In genomic region chr16:10950539-10950938, GRCm38 (mm10) we compare ENCODE assay signal across 17 mouse cellular contexts.
DNase-seq lines count a peak whose midpoint lies in the region; ATAC-seq and TF ChIP-seq lines count a peak whose summit lies in the region.
"Had no signal": no experiment of that assay in that cellular context is flagged by ENCODE, and none has a peak within 500 bp of the region (broad histone marks: within the 10 kb centered on the region; RNA-seq: fewer than 3 reads in every experiment).

No protein-coding gene starts in this region.

- H3K9me3 ChIP-seq in heart, embryonic 10.5 days = no peaks in the 10 kb centered on the region
- no peaks in the 10 kb centered on the region for H3K9me3 ChIP-seq in stomach, embryonic 14.5 days (ENCODE audit: control insufficient read depth, low read depth, low read length)
- H3K9me3 ChIP-seq in stomach, postnatal 0 days (ENCODE audit: control insufficient read depth, low read length) = no peaks in the 10 kb centered on the region
- peaks cover 3% of the 10 kb centered on the region; the same call in 1 of the 2 replicates for H3K9me3 ChIP-seq in lung, embryonic 16.5 days (ENCODE audit: control insufficient read depth, low read length)
- H3K9me3 ChIP-seq: forebrain, embryonic 12.5 days; heart, embryonic 15.5 days; limb, embryonic 13.5 days; neural tube, embryonic 13.5 days had no signal

- no peak for TF ChIP-seq EP300 in heart, adult 2 months (IDR thresholded peaks at IDR 0.05; ENCODE audit: insufficient read depth, low read depth, low read length)
- TF ChIP-seq EP300 in stomach, postnatal 0 days (optimal IDR thresholded peaks at IDR 0.05) = no peak

- peak; percentile 29 to 30 for DNase-seq in heart, adult 2 months
- no peak for DNase-seq in heart, embryonic 10.5 days (ENCODE audit: low spot score)
- no peak for DNase-seq in stomach, postnatal 0 days (ENCODE audit: low spot score)
- no peak for DNase-seq in T-cell, adult 2 months (ENCODE audit: low spot score)
- DNase-seq in layer of hippocampus, adult 8-10 months (ENCODE audit: low spot score in 2 of 2) = no peak
- no peak for DNase-seq in kidney, adult 9 months
- DNase-seq: cerebellum, adult 18-20 months; kidney, postnatal 14 days; layer of hippocampus, postnatal 36 days had no signal

- TF ChIP-seq POLR2A in heart, adult 2 months (IDR thresholded peaks at IDR 0.05; ENCODE audit: insufficient read depth, low read depth, low read length) = no peak

- ATAC-seq in stomach, embryonic 14.5 days (ENCODE audit: insufficient number of reproducible peaks, insufficient read depth, low FRiP score, low read depth) = 0 out of 2 replicates have a peak, but pooled peaks have one; percentile 19
- no peak for ATAC-seq in stomach, postnatal 0 days (ENCODE audit: low FRiP score, low TSS enrichment)
- ATAC-seq in lung, embryonic 16.5 days (ENCODE audit: low read depth) = peak; percentile 41; the same call in 1 of the 2 replicates
- ATAC-seq: inflammation-experienced regulatory T-cells, adult 6 months; midbrain, embryonic 16.5 days had no signal

- no peaks in the 10 kb centered on the region for H3K4me1 ChIP-seq in heart, adult 2 months (ENCODE audit: control insufficient read depth, insufficient read depth, low read length)
- H3K4me1 ChIP-seq in heart, embryonic 10.5 days = peaks cover 7% of the 10 kb centered on the region; the same call in 1 of the 2 replicates
- no peaks in the 10 kb centered on the region for H3K4me1 ChIP-seq in stomach, embryonic 14.5 days (ENCODE audit: control insufficient read depth, insufficient read depth, low read length)
- H3K4me1 ChIP-seq in stomach, postnatal 0 days (replicated peaks; ENCODE audit: control insufficient read depth, insufficient read depth) = no peaks in the 10 kb centered on the region
- H3K4me1 ChIP-seq in lung, embryonic 16.5 days (replicated peaks; ENCODE audit: control insufficient read depth, insufficient read depth, low read length) = no peaks in the 10 kb centered on the region
- H3K4me1 ChIP-seq: limb, embryonic 13.5 days; neural tube, embryonic 13.5 days had no signal

- H3K27me3 ChIP-seq in heart, adult 2 months (ENCODE audit: control insufficient read depth, insufficient read depth, low read length) = no peaks in the 10 kb centered on the region
- no peaks in the 10 kb centered on the region for H3K27me3 ChIP-seq in heart, embryonic 10.5 days (ENCODE audit: insufficient read depth, poor library complexity, severe bottlenecking)
- H3K27me3 ChIP-seq in stomach, embryonic 14.5 days (ENCODE audit: control insufficient read depth, insufficient read depth, low read length) = no peaks in the 10 kb centered on the region
- no peaks in the 10 kb centered on the region for H3K27me3 ChIP-seq in stomach, postnatal 0 days (ENCODE audit: control insufficient read depth, insufficient read depth, low read length)
- H3K27me3 ChIP-seq in lung, embryonic 16.5 days (ENCODE audit: control insufficient read depth, insufficient read depth, low read depth, low read length) = no peaks in the 10 kb centered on the region
- H3K27me3 ChIP-seq: forebrain, embryonic 12.5 days; heart, embryonic 15.5 days; limb, embryonic 13.5 days; neural tube, embryonic 13.5 days had no signal

- no peaks in the 10 kb centered on the region for H3K36me3 ChIP-seq in heart, adult 2 months (ENCODE audit: control insufficient read depth, insufficient read depth, low read length)
- H3K36me3 ChIP-seq in heart, embryonic 10.5 days = no peaks in the 10 kb centered on the region; the same call in 1 of the 2 replicates
- no peaks in the 10 kb centered on the region for H3K36me3 ChIP-seq in stomach, embryonic 14.5 days (ENCODE audit: control insufficient read depth, insufficient read depth, low read length)
- no peaks in the 10 kb centered on the region for H3K36me3 ChIP-seq in stomach, postnatal 0 days (ENCODE audit: control insufficient read depth, insufficient read depth, low read length)
- H3K36me3 ChIP-seq in lung, embryonic 16.5 days (ENCODE audit: control insufficient read depth, insufficient read depth, low read length) = no peaks in the 10 kb centered on the region
- H3K36me3 ChIP-seq: forebrain, embryonic 12.5 days; heart, embryonic 15.5 days; limb, embryonic 13.5 days; neural tube, embryonic 13.5 days had no signal

- no peak overlapping the region for H3K4me3 ChIP-seq in heart, adult 2 months
- H3K4me3 ChIP-seq in heart, embryonic 10.5 days = no peak overlapping the region
- no peak overlapping the region for H3K4me3 ChIP-seq in stomach, embryonic 14.5 days (ENCODE audit: low read depth, low read length)
- no peak overlapping the region for H3K4me3 ChIP-seq in stomach, postnatal 0 days (ENCODE audit: low read depth, low read length)
- H3K4me3 ChIP-seq in lung, embryonic 16.5 days (ENCODE audit: low read length) = no peak overlapping the region
- H3K4me3 ChIP-seq: forebrain, embryonic 12.5 days; heart, embryonic 15.5 days; limb, embryonic 13.5 days; neural tube, embryonic 13.5 days had no signal

- 40% methylated on average over 9 of the region's 9 CpGs for WGBS in heart, adult 2 months
- 79% methylated on average over 9 of the region's 9 CpGs for WGBS in heart, embryonic 10.5 days
- 81% methylated on average over 9 of the region's 9 CpGs for WGBS in stomach, embryonic 14.5 days
- 82% methylated on average over 9 of the region's 9 CpGs for WGBS in stomach, postnatal 0 days
- WGBS in lung, embryonic 16.5 days = 77% methylated on average over 9 of the region's 9 CpGs

- H3K9ac ChIP-seq in heart, adult 2 months (ENCODE audit: low read depth, low read length) = no peak overlapping the region
- H3K9ac ChIP-seq in stomach, embryonic 14.5 days (replicated peaks; ENCODE audit: low read depth, low read length) = no peak overlapping the region
- no peak overlapping the region for H3K9ac ChIP-seq in stomach, postnatal 0 days (ENCODE audit: low read length)
- no peak overlapping the region for H3K9ac ChIP-seq in lung, embryonic 16.5 days (ENCODE audit: low read length)
- H3K9ac ChIP-seq: forebrain, embryonic 12.5 days; heart, embryonic 15.5 days; limb, embryonic 13.5 days; neural tube, embryonic 13.5 days had no signal

- H3K4me2 ChIP-seq in stomach, embryonic 14.5 days (replicated peaks; ENCODE audit: low read depth, low read length) = no peak overlapping the region
- no peak overlapping the region for H3K4me2 ChIP-seq in stomach, postnatal 0 days (replicated peaks; ENCODE audit: low read depth)
- H3K4me2 ChIP-seq in lung, embryonic 16.5 days (ENCODE audit: low read depth, low read length) = no peak overlapping the region
- H3K4me2 ChIP-seq: forebrain, embryonic 12.5 days; heart, embryonic 15.5 days; limb, embryonic 13.5 days; neural tube, embryonic 13.5 days had no signal

- no peak overlapping the region for H3K27ac ChIP-seq in heart, adult 2 months
- no peak overlapping the region for H3K27ac ChIP-seq in heart, embryonic 10.5 days
- no peak overlapping the region for H3K27ac ChIP-seq in stomach, embryonic 14.5 days (ENCODE audit: low read length)
- no peak overlapping the region for H3K27ac ChIP-seq in stomach, postnatal 0 days (replicated peaks)
- no peak overlapping the region for H3K27ac ChIP-seq in lung, embryonic 16.5 days (ENCODE audit: low read length)
- H3K27ac ChIP-seq: forebrain, embryonic 12.5 days; heart, embryonic 15.5 days; limb, embryonic 13.5 days; neural tube, embryonic 13.5 days had no signal

- no peak for TF ChIP-seq CTCF in heart, adult 2 months (IDR thresholded peaks at IDR 0.05)
- TF ChIP-seq CTCF in stomach, postnatal 0 days (IDR thresholded peaks at IDR 0.05; ENCODE audit: low read depth) = no peak

- intact Hi-C loops in heart, adult 2 months (cut with DNase I) = loop anchor here (2.0 kb wide), 1 partner anchor 84 kb away; no protein-coding TSS in a partner anchor

- no peaks in the 10 kb centered on the region for H3K79me2 ChIP-seq in heart, adult 2 months (replicated peaks; ENCODE audit: control insufficient read depth, insufficient read depth, low read length)

Comparison
In these comparisons a context has a peak if more than half of its experiments do, and no peak if none do; other contexts are left out.
1. DNase-seq: peak in heart, adult 2 months (2 of 2); none in heart, embryonic 10.5 days (single experiment), stomach, postnatal 0 days (single experiment), T-cell, adult 2 months (single experiment), layer of hippocampus, adult 8-10 months (0 of 2) and kidney, adult 9 months (single experiment).